Mouse (Mus musculus) macrophage (primary cell): ENCODE results near the gene Agpat1. TPM values are rescaled to one million over a fixed set of nuclear protein-coding genes. Genes with fewer than 3 reads are reported as not detected.

Experiments used
- H3K27ac ChIP-seq: fragments of 350-480 bp; formaldehyde crosslinking; 2 replicates; pipeline ENCODE4 v1.9.0; 2021
- H3K36me3 ChIP-seq: fragments of 350-480 bp; formaldehyde crosslinking; 2 replicates; pipeline ENCODE4 v1.9.0; 2021; ENCODE audit errors: inconsistent target
- H3K4me3 ChIP-seq: fragments of 350-480 bp; formaldehyde crosslinking; 2 replicates; pipeline ENCODE4 v1.9.0; 2021; ENCODE audit errors: inconsistent target
- H3K79me2 ChIP-seq: fragments of 350-480 bp; formaldehyde crosslinking; 2 replicates; pipeline ENCODE4 v1.9.0; 2021; ENCODE audit errors: inconsistent target
- WGBS: methylation state at CpG from one replicate; pipeline ENCODE4 v1.1.7; 2026; ENCODE audit warnings: inconsistent platforms; ENCODE audit not compliant: missing documents; 5-methylcytosine and 5-hydroxymethylcytosine counted together
- polyA plus RNA-seq: library from polyadenylated mRNA; stranded (reverse); fragments of 250-400 nt; gene quantifications from 3 replicates; pipeline ENCODE4 v1.2.4, GENCODE M21; 2018; ENCODE audit warnings: inconsistent platforms

Gene Agpat1
- polyA plus RNA-seq, 1 experiment from 2014 or later: 77.3 TPM

DNA sequence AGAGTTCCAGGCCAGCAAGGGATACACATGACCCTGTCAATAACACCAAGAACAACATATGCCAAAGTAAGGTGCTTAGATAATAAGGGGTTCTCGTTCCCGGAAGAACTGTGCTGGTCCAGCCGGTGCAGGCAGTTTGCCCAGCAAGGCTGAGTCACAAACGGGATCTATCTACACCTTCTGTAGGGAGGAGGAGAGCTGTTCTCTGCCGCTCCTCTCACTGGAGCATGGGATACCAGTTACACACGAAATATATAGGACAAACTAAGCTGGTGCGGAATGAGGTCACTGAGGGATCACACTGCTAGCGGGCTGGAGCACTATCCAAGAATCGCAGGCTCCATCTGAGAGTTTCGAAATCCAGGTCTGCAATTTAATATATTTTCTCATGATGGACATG, 39.9 kb downstream of the Agpat1 start:
- Histone ChIP-seq H3K4me3 (no peak overlapping the region), H3K79me2 (peaks cover 34% of the 10 kb centered on the region), H3K36me3 (no peaks in the 10 kb centered on the region), H3K27ac (no peak overlapping the region)
- 85% methylated on average over 10 of the region's 10 CpGs for WGBS

DNA sequence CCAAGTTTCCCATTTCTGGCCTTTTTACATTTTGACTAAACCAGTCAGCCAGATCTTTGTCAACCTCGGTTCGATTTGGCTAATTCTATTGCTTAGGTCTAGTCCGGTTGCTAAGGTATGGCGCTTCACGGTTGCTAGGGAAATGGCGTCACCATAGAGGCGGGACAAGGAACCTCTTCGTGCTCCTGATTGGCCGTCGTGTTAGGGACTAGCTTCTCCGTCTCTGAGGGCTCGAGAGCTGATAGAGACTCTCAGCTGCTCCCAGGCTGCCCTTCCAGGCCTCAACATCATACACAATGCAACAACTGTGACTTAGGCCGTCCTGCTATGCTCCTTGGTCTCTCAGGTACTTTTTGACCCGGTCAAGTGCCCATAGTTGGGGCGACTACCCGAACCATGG, 40.5 kb downstream of the Agpat1 start, which contains the start of gene Fkbpl:
Gene Fkbpl, plus strand, starts transcription at position 157 of the 400 bp plus-strand sequence.
- WGBS: 1% methylated on average over 16 of the region's 16 CpGs
- no peaks in the 10 kb centered on the region; the same call in 1 of the 2 replicates for H3K36me3 ChIP-seq

DNA sequence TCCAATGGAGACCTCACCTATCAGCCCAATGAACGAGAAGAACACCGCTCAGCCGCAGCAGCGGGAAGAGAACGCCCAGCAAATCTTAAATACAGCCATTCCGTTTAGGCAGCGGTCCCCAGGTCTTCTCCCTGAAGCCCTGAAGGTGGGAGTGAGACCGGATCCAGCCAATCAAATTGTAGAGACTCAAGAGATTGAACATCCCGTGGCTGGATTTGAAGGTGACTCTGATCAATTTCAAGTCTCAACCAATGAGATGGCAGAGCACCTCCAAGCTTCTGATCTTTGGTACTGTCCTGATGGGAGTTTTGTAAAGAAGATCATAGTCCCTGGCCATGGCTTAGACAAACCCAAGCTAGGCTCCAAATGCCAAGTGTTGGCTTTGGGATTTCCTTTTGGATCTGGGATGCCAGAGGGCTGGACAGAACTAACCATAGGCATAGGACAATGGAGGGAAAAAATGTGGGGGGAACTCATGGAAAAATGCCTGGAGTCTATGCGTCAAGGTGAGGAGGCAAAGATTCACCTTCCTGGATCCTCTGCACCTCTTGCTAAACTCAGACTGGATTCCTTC, 41.3 kb downstream of the Agpat1 start:
- Histone ChIP-seq H3K4me3 (peak overlapping the region; percentile 71), H3K79me2 (peaks cover 35% of the 10 kb centered on the region), H3K27ac (peak overlapping the region; percentile 63), H3K36me3 (peaks cover 5% of the 10 kb centered on the region; the same call in 1 of the 2 replicates)
- 65% methylated on average over 10 of the region's 10 CpGs for WGBS

More for the DNA sequence above, 40.5 kb downstream of the Agpat1 start, which contains the start of gene Fkbpl:
- peak within 1 kb of the TSS; percentile 63 for H3K27ac ChIP-seq
- peaks cover 35% of the 10 kb centered on the region for H3K79me2 ChIP-seq
- peak within 1 kb of the TSS; percentile 71 for H3K4me3 ChIP-seq

GRCm38 (mm10) chr17:34645831-34646511, 41.9 kb downstream of the Agpat1 start:
- WGBS: 39% methylated on average over 27 of the region's 30 CpGs
- Histone ChIP-seq H3K36me3 (peaks cover 12% of the 10 kb centered on the region; the same call in 1 of the 2 replicates), H3K27ac (no peak overlapping the region), H3K79me2 (peaks cover 35% of the 10 kb centered on the region), H3K4me3 (no peak overlapping the region)

GRCm38 (mm10) chr17:34646906-34647787, 43.1 kb downstream of the Agpat1 start, which contains the start of gene Atf6b:
Gene Atf6b, plus strand, starts transcription at chr17:34647146.
- H3K4me3 ChIP-seq: peak within 1 kb of the TSS; percentile 38
- H3K79me2 ChIP-seq: peaks cover 35% of the 10 kb centered on the region
- H3K36me3 ChIP-seq: peaks cover 21% of the 10 kb centered on the region; the same call in 1 of the 2 replicates
- H3K27ac ChIP-seq: no peak within 1 kb of the TSS
- 1% methylated on average over 59 of the region's 66 CpGs for WGBS

- H3K27ac ChIP-seq: no peak overlapping the region
- H3K79me2 ChIP-seq: peaks cover 35% of the 10 kb centered on the region
- WGBS: 91% methylated on average over 15 of the region's 16 CpGs
- H3K36me3 ChIP-seq: peaks cover 32% of the 10 kb centered on the region; the same call in 1 of the 2 replicates
- H3K4me3 ChIP-seq: peak overlapping the region; percentile 38; the same call in 1 of the 2 replicates
Observed at GRCm38 (mm10) chr17:34648141-34648890, 44.3 kb downstream of the Agpat1 start.

DNA sequence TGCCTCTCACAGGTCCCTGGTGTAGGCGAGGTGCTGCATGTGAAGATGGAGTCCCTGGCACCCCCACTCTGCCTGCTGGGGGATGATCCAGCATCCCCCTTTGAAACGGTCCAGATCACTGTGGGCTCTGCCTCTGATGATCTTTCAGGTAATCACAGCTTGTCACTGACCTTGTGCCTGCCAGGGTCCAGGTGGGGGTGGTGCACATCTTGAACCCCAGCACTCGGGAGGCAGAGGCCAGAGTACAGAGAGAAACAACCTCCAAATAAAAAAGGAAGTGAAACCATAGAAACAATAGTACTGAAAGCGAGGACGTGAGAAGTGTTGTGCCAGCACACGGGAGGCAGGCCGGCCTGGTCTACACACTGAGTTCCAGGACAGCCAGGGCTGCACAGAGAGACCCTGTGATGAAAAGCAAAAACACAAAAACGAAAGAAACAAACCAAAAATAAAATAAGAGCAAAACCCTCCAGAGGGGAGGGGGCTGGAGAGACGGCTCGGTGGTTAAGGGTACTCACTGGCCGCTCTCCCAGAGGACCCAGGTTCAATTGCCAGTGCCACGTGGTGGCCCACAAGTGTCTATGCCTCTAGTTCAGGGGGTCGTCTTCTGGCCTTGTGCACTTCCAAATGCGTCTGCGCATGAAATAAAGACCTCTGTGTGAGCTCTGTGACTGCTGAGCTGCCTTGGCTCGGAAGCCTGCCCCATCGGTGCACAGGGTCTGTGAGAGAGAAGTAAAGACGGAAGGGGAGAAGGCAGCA, 45.2 kb downstream of the Agpat1 start:
- peaks cover 35% of the 10 kb centered on the region for H3K79me2 ChIP-seq
- H3K4me3 ChIP-seq: no peak overlapping the region
- WGBS: 49% methylated on average over 18 of the region's 18 CpGs
- peaks cover 39% of the 10 kb centered on the region; the same call in 1 of the 2 replicates for H3K36me3 ChIP-seq
- H3K27ac ChIP-seq: no peak overlapping the region

- Histone ChIP-seq H3K36me3 (peaks cover 43% of the 10 kb centered on the region; the same call in 1 of the 2 replicates), H3K27ac (no peak overlapping the region), H3K79me2 (peaks cover 24% of the 10 kb centered on the region), H3K4me3 (no peak overlapping the region)
- 91% methylated on average over 14 of the region's 14 CpGs for WGBS
Observed at GRCm38 (mm10) chr17:34650781-34651180, 46.7 kb downstream of the Agpat1 start.

GRCm38 (mm10) chr17:34651507-34652221, 47.6 kb downstream of the Agpat1 start:
- H3K79me2 ChIP-seq: peaks cover 16% of the 10 kb centered on the region
- H3K36me3 ChIP-seq: peaks cover 43% of the 10 kb centered on the region; the same call in 1 of the 2 replicates
- no peak overlapping the region for H3K4me3 ChIP-seq
- no peak overlapping the region for H3K27ac ChIP-seq
- 66% methylated on average over 19 of the region's 19 CpGs for WGBS

DNA sequence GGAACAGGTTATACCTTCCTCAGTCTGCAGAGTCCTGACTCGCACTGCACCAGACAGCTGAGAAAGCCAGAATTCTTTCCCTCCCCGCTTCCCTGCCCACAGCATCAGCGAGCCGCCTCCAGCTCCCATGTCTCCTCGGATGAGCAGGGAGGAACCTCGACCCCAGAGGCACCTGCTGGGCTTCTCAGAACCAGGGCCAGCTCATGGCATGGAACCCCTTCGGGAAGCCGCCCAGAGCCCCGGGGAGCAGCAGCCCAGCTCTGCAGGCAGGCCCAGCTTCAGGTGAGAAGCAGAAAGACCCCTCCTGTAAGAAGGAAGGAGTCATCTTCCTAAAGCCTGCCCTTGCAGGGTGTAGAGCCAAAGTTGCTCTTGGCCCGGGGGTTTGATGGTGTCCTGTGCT, 48.5 kb downstream of the Agpat1 start:
- Histone ChIP-seq H3K4me3 (no peak overlapping the region), H3K79me2 (peaks cover 15% of the 10 kb centered on the region), H3K36me3 (peaks cover 43% of the 10 kb centered on the region; the same call in 1 of the 2 replicates), H3K27ac (no peak overlapping the region)
- 93% methylated on average over 9 of the region's 10 CpGs for WGBS

GRCm38 (mm10) chr17:34652985-34653384, 48.9 kb downstream of the Agpat1 start:
- WGBS: 93% methylated on average over 7 of the region's 8 CpGs
- H3K36me3 ChIP-seq: peaks cover 43% of the 10 kb centered on the region; the same call in 1 of the 2 replicates
- peaks cover 10% of the 10 kb centered on the region for H3K79me2 ChIP-seq

DNA sequence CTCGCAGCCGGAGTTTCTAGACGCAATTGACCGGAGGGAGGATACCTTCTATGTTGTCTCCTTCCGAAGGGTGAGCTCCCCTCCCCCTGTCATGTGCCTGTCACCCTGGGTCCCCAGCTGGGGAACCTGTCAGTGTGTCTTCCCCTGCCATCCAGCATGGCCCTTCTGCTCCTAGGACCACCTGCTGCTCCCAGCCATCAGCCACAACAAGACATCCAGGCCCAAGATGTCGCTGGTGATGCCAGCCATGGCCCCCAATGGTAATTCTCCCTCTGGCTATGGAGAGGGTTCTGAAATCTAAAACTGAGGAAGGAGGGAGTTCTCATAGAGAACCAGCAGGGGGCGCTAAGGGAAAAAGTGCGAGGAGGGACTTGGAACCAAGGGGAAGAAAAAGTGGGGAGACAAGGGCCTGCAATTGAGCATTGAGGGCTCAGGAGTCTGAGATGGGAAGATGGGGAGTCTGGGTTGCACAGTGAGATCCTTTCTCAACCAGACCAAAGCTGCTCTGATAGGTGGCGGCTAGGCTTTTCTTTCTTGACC, 49.8 kb downstream of the Agpat1 start:
- Histone ChIP-seq H3K27ac (no peak overlapping the region), H3K4me3 (no peak overlapping the region), H3K36me3 (peaks cover 43% of the 10 kb centered on the region; the same call in 1 of the 2 replicates), H3K79me2 (peaks cover 2% of the 10 kb centered on the region; the same call in 1 of the 2 replicates)
- WGBS: 71% methylated on average over 9 of the region's 9 CpGs

More at GRCm38 (mm10) chr17:34652985-34653384, 48.9 kb downstream of the Agpat1 start:
- no peak overlapping the region for H3K4me3 ChIP-seq
- H3K27ac ChIP-seq: no peak overlapping the region
